Mouse (Mus musculus): ENCODE data around the gene Misp. TPM values are rescaled to one million over a fixed set of nuclear protein-coding genes. Genes with fewer than 3 reads are reported as not detected.

The Misp gene
- polyA plus RNA-seq, 1 experiment from 2014 or later, result 10.5 TPM

DNA sequence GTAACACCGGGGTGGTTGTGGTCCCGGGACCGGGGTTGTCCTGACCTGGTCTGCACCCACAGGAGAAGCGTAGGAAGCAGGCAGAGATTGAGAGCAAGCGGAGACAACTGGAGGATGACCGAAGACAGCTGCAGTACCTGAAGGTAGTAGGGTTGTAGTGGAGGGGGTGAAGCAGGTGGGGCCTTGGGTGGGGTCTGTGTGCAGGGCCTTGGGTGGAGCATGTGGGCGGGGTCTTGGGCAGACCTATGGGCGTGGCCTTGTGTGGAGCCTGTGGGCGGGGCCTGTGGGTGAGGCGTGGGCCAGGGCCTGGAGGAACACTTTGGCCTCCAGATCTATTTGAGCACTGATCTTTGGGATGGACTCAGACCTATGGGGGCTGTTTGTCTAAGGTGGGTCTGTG is 13.8 kb upstream of the Misp start:
- H3K4me3 ChIP-seq (ENCODE audit: low read depth, low read length), result no peak overlapping the region
- H3K27me3 ChIP-seq (replicated peaks; ENCODE audit: insufficient read depth, low read length), result no peaks in the 10 kb centered on the region
- DNase-seq (ENCODE audit: low spot score), result no peak
- no peaks in the 10 kb centered on the region for H3K36me3 ChIP-seq (ENCODE audit: insufficient read depth, low read length)
- 82% methylated on average over 9 of the region's 10 CpGs for WGBS
- H3K27ac ChIP-seq (ENCODE audit: low read length), result no peak overlapping the region
- no peak for ATAC-seq
- no peaks in the 10 kb centered on the region for H3K9me3 ChIP-seq (ENCODE audit: low read length)
- no peak overlapping the region for H3K9ac ChIP-seq (replicated peaks; ENCODE audit: low read depth)
- H3K4me1 ChIP-seq (ENCODE audit: insufficient read depth, low read depth, low read length), result no peaks in the 10 kb centered on the region
- TF ChIP-seq EP300 (IDR thresholded peaks at IDR 0.05) (no peak), CTCF (IDR thresholded peaks at IDR 0.05) (no peak)
- H3K4me2 ChIP-seq (replicated peaks; ENCODE audit: low read depth, low read length), result no peak overlapping the region

DNA sequence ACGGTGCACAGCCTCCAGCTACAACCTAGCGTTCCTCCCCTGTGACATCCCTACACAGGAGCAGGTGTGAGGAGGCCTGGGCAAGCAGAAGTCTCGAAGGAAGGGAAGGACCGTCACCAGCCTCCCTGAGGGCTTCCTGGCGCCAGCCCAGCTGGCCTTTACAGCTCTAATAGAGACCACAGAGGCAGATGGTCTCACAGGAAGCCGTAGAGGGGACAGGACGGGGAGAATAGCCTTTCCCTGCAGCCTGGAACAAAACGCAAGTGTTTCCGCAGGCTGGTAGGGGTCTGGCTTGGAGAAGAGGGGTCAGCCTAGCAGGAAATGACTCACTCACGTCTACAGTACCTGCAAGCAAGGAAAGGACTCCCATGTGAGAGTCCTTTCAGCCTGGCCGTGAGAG is 13.0 kb upstream of the Misp start:
- Histone ChIP-seq H3K27ac (ENCODE audit: low read length) (peak overlapping the region; percentile 59; the same call in 1 of the 2 replicates), H3K9ac (replicated peaks; ENCODE audit: low read depth) (0 out of 2 replicates have a peak overlapping the region, but pooled peaks have one; percentile 1), H3K4me2 (replicated peaks; ENCODE audit: low read depth, low read length) (no peak overlapping the region), H3K27me3 (replicated peaks; ENCODE audit: insufficient read depth, low read length) (no peaks in the 10 kb centered on the region), H3K9me3 (ENCODE audit: low read length) (no peaks in the 10 kb centered on the region), H3K36me3 (ENCODE audit: insufficient read depth, low read length) (no peaks in the 10 kb centered on the region), H3K4me1 (ENCODE audit: insufficient read depth, low read depth, low read length) (no peaks in the 10 kb centered on the region), H3K4me3 (ENCODE audit: low read depth, low read length) (no peak overlapping the region)
- 74% methylated on average over 11 of the region's 11 CpGs for WGBS
- no peak for DNase-seq (ENCODE audit: low spot score)
- peak; percentile 16; the same call in 1 of the 2 replicates for ATAC-seq
- no peak for TF ChIP-seq EP300 (IDR thresholded peaks at IDR 0.05)
- no peak for TF ChIP-seq CTCF (IDR thresholded peaks at IDR 0.05)

DNA sequence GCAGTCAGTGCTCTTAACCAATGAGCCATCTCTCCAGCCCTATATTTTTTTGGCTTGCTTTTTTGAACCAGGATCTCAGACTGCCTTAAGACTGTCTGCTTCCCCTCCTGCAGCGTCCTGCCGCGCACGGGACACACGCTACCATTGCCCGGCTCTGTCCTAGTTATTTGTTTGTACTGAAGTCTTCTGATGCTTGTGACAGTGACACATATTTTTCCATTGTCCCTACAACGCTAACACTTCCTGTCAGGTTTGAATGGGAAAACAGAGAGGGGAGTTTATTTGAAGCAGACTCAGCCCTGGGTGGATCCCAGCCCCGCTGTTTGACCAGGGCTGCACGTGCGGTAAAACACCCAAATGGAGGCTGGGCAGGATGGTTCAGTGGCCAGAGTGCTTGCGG is 12.1 kb upstream of the Misp start:
- Histone ChIP-seq H3K27me3 (replicated peaks; ENCODE audit: insufficient read depth, low read length) (no peaks in the 10 kb centered on the region), H3K4me1 (ENCODE audit: insufficient read depth, low read depth, low read length) (no peaks in the 10 kb centered on the region), H3K36me3 (ENCODE audit: insufficient read depth, low read length) (no peaks in the 10 kb centered on the region), H3K4me2 (replicated peaks; ENCODE audit: low read depth, low read length) (no peak overlapping the region), H3K27ac (ENCODE audit: low read length) (peak overlapping the region; percentile 59; the same call in 1 of the 2 replicates), H3K4me3 (ENCODE audit: low read depth, low read length) (no peak overlapping the region), H3K9me3 (ENCODE audit: low read length) (no peaks in the 10 kb centered on the region), H3K9ac (replicated peaks; ENCODE audit: low read depth) (no peak overlapping the region)
- 59% methylated on average over 11 of the region's 11 CpGs for WGBS
- TF ChIP-seq EP300 (IDR thresholded peaks at IDR 0.05), result peak; percentile 40; the same call in 1 of the 2 replicates
- TF ChIP-seq CTCF (IDR thresholded peaks at IDR 0.05), result no peak
- ATAC-seq (peak; percentile 67), DNase-seq (ENCODE audit: low spot score) (peak; percentile 69)

DNA sequence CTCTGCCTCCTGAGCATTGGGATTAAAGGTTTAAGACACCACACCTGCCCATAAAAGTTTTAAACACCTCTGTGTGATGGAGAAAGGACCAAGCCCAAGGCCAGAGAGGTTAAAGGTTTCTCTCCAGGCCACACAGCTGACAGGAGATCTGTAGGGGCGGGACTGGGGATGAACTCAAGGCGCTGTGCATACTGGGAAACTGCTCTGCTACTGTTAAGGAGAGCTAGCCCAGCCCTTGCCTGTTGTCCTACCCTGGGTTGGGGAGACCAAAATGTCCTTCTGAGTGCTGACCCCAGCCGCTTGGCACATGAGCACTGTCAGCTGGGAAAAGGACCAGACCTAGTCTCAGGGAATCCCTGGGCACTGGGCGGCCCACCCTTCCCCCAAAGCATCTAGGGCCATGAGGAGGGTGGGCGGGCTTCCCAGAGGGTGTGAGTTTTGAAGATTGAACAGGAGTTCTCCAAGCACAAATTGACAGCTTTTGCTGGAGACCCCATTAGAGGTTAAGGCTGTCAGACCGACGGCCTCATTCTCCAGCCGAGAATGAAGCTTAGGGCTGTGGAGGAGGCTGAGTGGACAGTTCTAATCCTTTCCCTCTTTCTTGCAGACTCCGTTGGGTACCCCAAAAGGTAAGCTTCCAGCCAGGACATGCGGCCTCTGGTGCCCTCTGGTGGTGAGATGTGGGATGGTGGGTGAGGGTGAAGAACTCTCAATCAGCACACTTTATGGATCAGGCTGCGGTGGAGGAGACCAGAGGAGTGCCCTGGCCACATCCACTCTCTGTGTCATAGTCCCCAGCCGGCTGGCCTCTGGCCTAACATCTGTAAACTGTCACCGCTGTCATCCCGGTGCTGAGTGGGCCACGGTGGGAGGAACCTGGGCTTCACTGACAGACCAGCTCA is 8.8 kb upstream of the Misp start:
- no peaks in the 10 kb centered on the region for H3K4me1 ChIP-seq (ENCODE audit: insufficient read depth, low read depth, low read length)
- no peak overlapping the region for H3K27ac ChIP-seq (ENCODE audit: low read length)
- DNase-seq (ENCODE audit: low spot score) (peak; percentile 58), ATAC-seq (peak; percentile 46)
- no peak overlapping the region for H3K4me3 ChIP-seq (ENCODE audit: low read depth, low read length)
- no peaks in the 10 kb centered on the region for H3K9me3 ChIP-seq (ENCODE audit: low read length)
- WGBS, result 32% methylated on average over 15 of the region's 15 CpGs
- H3K36me3 ChIP-seq (ENCODE audit: insufficient read depth, low read length), result no peaks in the 10 kb centered on the region
- no peak for TF ChIP-seq EP300 (IDR thresholded peaks at IDR 0.05)
- TF ChIP-seq CTCF (IDR thresholded peaks at IDR 0.05), result peak; percentile 98
- no peak overlapping the region for H3K4me2 ChIP-seq (replicated peaks; ENCODE audit: low read depth, low read length)
- no peaks in the 10 kb centered on the region for H3K27me3 ChIP-seq (replicated peaks; ENCODE audit: insufficient read depth, low read length)
- H3K9ac ChIP-seq (replicated peaks; ENCODE audit: low read depth), result no peak overlapping the region

DNA sequence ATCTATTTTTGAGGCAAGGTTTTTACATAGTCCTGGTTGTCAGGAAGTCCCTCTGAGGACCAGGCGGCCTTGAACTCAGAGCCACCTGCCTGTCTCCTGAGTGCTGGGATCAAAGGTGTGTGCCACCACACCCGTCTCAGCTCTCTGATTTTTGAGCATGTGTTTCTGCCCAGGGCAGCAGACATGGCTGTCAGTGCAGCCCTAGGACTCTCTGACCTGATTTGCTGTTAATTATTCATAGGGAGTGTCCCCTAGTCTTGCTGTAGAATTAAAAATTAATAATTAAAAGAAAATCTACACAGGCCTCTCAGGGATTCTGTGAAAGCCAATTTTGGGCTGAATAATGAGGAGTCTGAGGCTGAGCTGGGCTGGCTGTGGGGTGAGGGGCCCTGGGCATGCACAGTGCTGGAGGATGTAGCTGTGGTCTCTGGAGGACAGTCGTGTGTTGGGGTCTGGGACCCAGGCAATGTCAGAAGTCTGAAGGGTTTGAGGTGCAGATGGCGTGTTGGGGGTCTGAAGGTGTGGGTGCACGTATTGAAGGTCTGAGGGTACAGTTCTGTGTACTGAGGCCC is 6.4 kb upstream of the Misp start:
- Histone ChIP-seq H3K9me3 (ENCODE audit: low read length) (no peaks in the 10 kb centered on the region), H3K4me2 (replicated peaks; ENCODE audit: low read depth, low read length) (no peak overlapping the region), H3K9ac (replicated peaks; ENCODE audit: low read depth) (no peak overlapping the region), H3K36me3 (ENCODE audit: insufficient read depth, low read length) (no peaks in the 10 kb centered on the region), H3K27me3 (replicated peaks; ENCODE audit: insufficient read depth, low read length) (no peaks in the 10 kb centered on the region), H3K4me3 (ENCODE audit: low read depth, low read length) (no peak overlapping the region), H3K4me1 (ENCODE audit: insufficient read depth, low read depth, low read length) (no peaks in the 10 kb centered on the region), H3K27ac (ENCODE audit: low read length) (no peak overlapping the region)
- DNase-seq (ENCODE audit: low spot score) (no peak), ATAC-seq (no peak)
- TF ChIP-seq CTCF (IDR thresholded peaks at IDR 0.05) (no peak), EP300 (IDR thresholded peaks at IDR 0.05) (no peak)
- 84% methylated on average over 5 of the region's 5 CpGs for WGBS

DNA sequence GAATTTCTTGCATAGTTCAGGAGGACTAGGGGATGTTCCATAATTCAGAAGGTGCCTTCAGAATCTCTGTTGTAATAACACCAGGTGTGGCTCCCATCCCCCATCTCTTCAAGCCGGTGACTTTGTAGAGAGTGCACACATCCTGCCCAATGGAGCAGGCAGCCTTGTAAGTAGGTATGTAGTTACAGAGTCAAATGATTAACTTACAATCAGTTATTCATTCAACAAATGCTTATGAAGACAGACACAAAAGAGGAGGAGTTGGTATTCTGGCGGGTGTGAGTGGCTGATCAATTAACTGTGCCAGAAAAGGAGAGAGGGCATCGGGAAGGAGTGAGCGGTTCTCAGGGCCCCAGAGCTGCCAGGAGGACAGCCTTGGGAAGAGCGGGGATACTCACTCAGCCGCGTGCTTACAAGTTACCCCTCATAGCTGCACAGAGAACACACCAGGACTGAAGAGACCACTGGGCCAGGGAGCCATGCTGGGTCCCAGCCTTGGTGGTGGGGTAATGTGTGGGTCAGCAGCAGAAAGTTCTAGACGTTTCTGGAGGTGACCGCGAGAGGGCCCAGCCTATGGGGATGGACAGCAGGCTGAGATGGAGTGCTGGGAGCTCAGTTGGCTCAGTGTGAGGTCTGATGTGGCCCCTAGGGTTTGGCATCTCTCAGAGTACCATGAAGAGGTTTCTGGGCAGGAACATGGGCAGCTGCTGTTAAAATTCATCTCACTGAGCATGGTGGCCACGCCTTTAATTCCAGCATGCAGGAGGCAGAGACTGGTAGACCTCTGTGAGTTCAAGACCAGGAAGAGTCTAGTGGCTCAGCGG is 4.9 kb upstream of the Misp start:
- H3K4me1 ChIP-seq (ENCODE audit: insufficient read depth, low read depth, low read length), result no peaks in the 10 kb centered on the region
- no peak overlapping the region for H3K9ac ChIP-seq (replicated peaks; ENCODE audit: low read depth)
- ATAC-seq, result no peak
- no peak overlapping the region for H3K4me3 ChIP-seq (ENCODE audit: low read depth, low read length)
- H3K36me3 ChIP-seq (ENCODE audit: insufficient read depth, low read length), result no peaks in the 10 kb centered on the region
- H3K4me2 ChIP-seq (replicated peaks; ENCODE audit: low read depth, low read length), result no peak overlapping the region
- no peak overlapping the region for H3K27ac ChIP-seq (ENCODE audit: low read length)
- DNase-seq (ENCODE audit: low spot score), result no peak
- no peak for TF ChIP-seq EP300 (IDR thresholded peaks at IDR 0.05)
- TF ChIP-seq CTCF (IDR thresholded peaks at IDR 0.05), result no peak
- 84% methylated on average over 12 of the region's 12 CpGs for WGBS
- H3K27me3 ChIP-seq (replicated peaks; ENCODE audit: insufficient read depth, low read length), result no peaks in the 10 kb centered on the region
- no peaks in the 10 kb centered on the region for H3K9me3 ChIP-seq (ENCODE audit: low read length)
